Mouse (Mus musculus): ENCODE data around the gene Rsrc1. TPM values are rescaled to one million over a fixed set of nuclear protein-coding genes. Genes with fewer than 3 reads are reported as not detected.

Gene Rsrc1
- polyA plus RNA-seq, 1 experiment from 2014 or later, result 47.8 TPM

GRCm38 (mm10) chr3:67366087-67366892 lies 385.1 kb downstream of the Rsrc1 start:
- Histone ChIP-seq H3K4me2 (replicated peaks; ENCODE audit: low read depth, low read length) (no peak overlapping the region), H3K36me3 (ENCODE audit: control insufficient read depth, insufficient read depth, low read length) (no peaks in the 10 kb centered on the region), H3K4me3 (ENCODE audit: low read depth, low read length) (no peak overlapping the region), H3K4me1 (replicated peaks; ENCODE audit: control insufficient read depth, insufficient read depth, low read length) (no peaks in the 10 kb centered on the region), H3K9me3 (ENCODE audit: control insufficient read depth, low read length) (no peaks in the 10 kb centered on the region), H3K9ac (ENCODE audit: low read depth, low read length) (no peak overlapping the region), H3K27ac (ENCODE audit: low read depth, low read length) (no peak overlapping the region), H3K27me3 (ENCODE audit: control insufficient read depth, insufficient read depth, low read length) (no peaks in the 10 kb centered on the region)
- 0 out of 2 replicates have a peak, but pooled peaks have one; percentile 27 for ATAC-seq (ENCODE audit: low FRiP score)
- DNase-seq (ENCODE audit: low spot score), result no peak
- 76% methylated on average over 4 of the region's 4 CpGs for WGBS

- H3K4me1 ChIP-seq (replicated peaks; ENCODE audit: control insufficient read depth, insufficient read depth, low read length), result no peaks in the 10 kb centered on the region
- H3K36me3 ChIP-seq (ENCODE audit: control insufficient read depth, insufficient read depth, low read length), result no peaks in the 10 kb centered on the region
- DNase-seq (ENCODE audit: low spot score) (no peak), ATAC-seq (ENCODE audit: low FRiP score) (no peak)
- 90% methylated on average over 6 of the region's 6 CpGs for WGBS
- H3K27me3 ChIP-seq (ENCODE audit: control insufficient read depth, insufficient read depth, low read length), result no peaks in the 10 kb centered on the region
- no peaks in the 10 kb centered on the region for H3K9me3 ChIP-seq (ENCODE audit: control insufficient read depth, low read length)
- no peak overlapping the region for H3K9ac ChIP-seq (ENCODE audit: low read depth, low read length)
- H3K4me3 ChIP-seq (ENCODE audit: low read depth, low read length), result no peak overlapping the region
- H3K27ac ChIP-seq (ENCODE audit: low read depth, low read length), result no peak overlapping the region
- no peak overlapping the region for H3K4me2 ChIP-seq (replicated peaks; ENCODE audit: low read depth, low read length)
Measured at GRCm38 (mm10) chr3:67367481-67367880, 386.3 kb downstream of the Rsrc1 start.

GRCm38 (mm10) chr3:67369407-67370079 lies 388.4 kb downstream of the Rsrc1 start:
- ATAC-seq (ENCODE audit: low FRiP score), result no peak

GRCm38 (mm10) chr3:67372194-67372593 lies 391.0 kb downstream of the Rsrc1 start:
- no peaks in the 10 kb centered on the region for H3K4me1 ChIP-seq (replicated peaks; ENCODE audit: control insufficient read depth, insufficient read depth, low read length)
- no peak overlapping the region for H3K27ac ChIP-seq (ENCODE audit: low read depth, low read length)
- DNase-seq (ENCODE audit: low spot score), result no peak
- H3K4me2 ChIP-seq (replicated peaks; ENCODE audit: low read depth, low read length), result no peak overlapping the region
- H3K4me3 ChIP-seq (ENCODE audit: low read depth, low read length), result no peak overlapping the region
- H3K9me3 ChIP-seq (ENCODE audit: control insufficient read depth, low read length), result no peaks in the 10 kb centered on the region
- WGBS, result 80% methylated on average over 4 of the region's 4 CpGs
- no peaks in the 10 kb centered on the region; the same call in 1 of the 2 replicates for H3K27me3 ChIP-seq (ENCODE audit: control insufficient read depth, insufficient read depth, low read length)
- H3K36me3 ChIP-seq (ENCODE audit: control insufficient read depth, insufficient read depth, low read length), result no peaks in the 10 kb centered on the region
- no peak for ATAC-seq (ENCODE audit: low FRiP score)
- H3K9ac ChIP-seq (ENCODE audit: low read depth, low read length), result no peak overlapping the region

More at GRCm38 (mm10) chr3:67369407-67370079, 388.4 kb downstream of the Rsrc1 start:
- Histone ChIP-seq H3K9me3 (ENCODE audit: control insufficient read depth, low read length) (no peaks in the 10 kb centered on the region), H3K27me3 (ENCODE audit: control insufficient read depth, insufficient read depth, low read length) (no peaks in the 10 kb centered on the region; the same call in 1 of the 2 replicates), H3K36me3 (ENCODE audit: control insufficient read depth, insufficient read depth, low read length) (no peaks in the 10 kb centered on the region), H3K4me3 (ENCODE audit: low read depth, low read length) (no peak overlapping the region), H3K4me1 (replicated peaks; ENCODE audit: control insufficient read depth, insufficient read depth, low read length) (no peaks in the 10 kb centered on the region), H3K27ac (ENCODE audit: low read depth, low read length) (no peak overlapping the region), H3K9ac (ENCODE audit: low read depth, low read length) (no peak overlapping the region), H3K4me2 (replicated peaks; ENCODE audit: low read depth, low read length) (no peak overlapping the region)
- 80% methylated on average over 5 of the region's 5 CpGs for WGBS
- DNase-seq (ENCODE audit: low spot score), result no peak

GRCm38 (mm10) chr3:67372781-67373180 lies 391.6 kb downstream of the Rsrc1 start:
- Histone ChIP-seq H3K4me2 (replicated peaks; ENCODE audit: low read depth, low read length) (no peak overlapping the region), H3K4me1 (replicated peaks; ENCODE audit: control insufficient read depth, insufficient read depth, low read length) (no peaks in the 10 kb centered on the region), H3K9me3 (ENCODE audit: control insufficient read depth, low read length) (no peaks in the 10 kb centered on the region), H3K9ac (ENCODE audit: low read depth, low read length) (no peak overlapping the region), H3K27me3 (ENCODE audit: control insufficient read depth, insufficient read depth, low read length) (no peaks in the 10 kb centered on the region; the same call in 1 of the 2 replicates), H3K4me3 (ENCODE audit: low read depth, low read length) (no peak overlapping the region), H3K27ac (ENCODE audit: low read depth, low read length) (no peak overlapping the region), H3K36me3 (ENCODE audit: control insufficient read depth, insufficient read depth, low read length) (no peaks in the 10 kb centered on the region)
- ATAC-seq (ENCODE audit: low FRiP score) (no peak), DNase-seq (ENCODE audit: low spot score) (no peak)
- 64% methylated on average over 5 of the region's 5 CpGs for WGBS

- Histone ChIP-seq H3K4me2 (replicated peaks; ENCODE audit: low read depth, low read length) (peak within 1 kb of the TSS; percentile 62), H3K27me3 (ENCODE audit: control insufficient read depth, insufficient read depth, low read length) (no peaks in the 10 kb centered on the region; the same call in 1 of the 2 replicates), H3K4me3 (ENCODE audit: low read depth, low read length) (peak within 1 kb of the TSS; percentile 39), H3K36me3 (ENCODE audit: control insufficient read depth, insufficient read depth, low read length) (no peaks in the 10 kb centered on the region), H3K9me3 (ENCODE audit: control insufficient read depth, low read length) (no peaks in the 10 kb centered on the region), H3K9ac (ENCODE audit: low read depth, low read length) (peak within 1 kb of the TSS; percentile 40), H3K4me1 (replicated peaks; ENCODE audit: control insufficient read depth, insufficient read depth, low read length) (no peaks in the 10 kb centered on the region), H3K27ac (ENCODE audit: low read depth, low read length) (no peak within 1 kb of the TSS)
- ATAC-seq (ENCODE audit: low FRiP score) (peak; percentile 98), DNase-seq (ENCODE audit: low spot score) (peak; percentile 94)
- under 1% methylated on average over 28 of the region's 35 CpGs for WGBS
Measured at GRCm38 (mm10) chr3:67373872-67374271, 392.7 kb downstream of the Rsrc1 start, which contains the start of gene Mlf1. TSS of gene Mlf1 (plus strand) at chr3:67374097.

GRCm38 (mm10) chr3:67374360-67374778 lies 393.2 kb downstream of the Rsrc1 start:
- Histone ChIP-seq H3K4me1 (replicated peaks; ENCODE audit: control insufficient read depth, insufficient read depth, low read length) (no peaks in the 10 kb centered on the region), H3K9me3 (ENCODE audit: control insufficient read depth, low read length) (no peaks in the 10 kb centered on the region), H3K4me3 (ENCODE audit: low read depth, low read length) (peak overlapping the region; percentile 39), H3K4me2 (replicated peaks; ENCODE audit: low read depth, low read length) (peak overlapping the region; percentile 62), H3K27ac (ENCODE audit: low read depth, low read length) (no peak overlapping the region), H3K9ac (ENCODE audit: low read depth, low read length) (peak overlapping the region; percentile 40), H3K27me3 (ENCODE audit: control insufficient read depth, insufficient read depth, low read length) (no peaks in the 10 kb centered on the region; the same call in 1 of the 2 replicates), H3K36me3 (ENCODE audit: control insufficient read depth, insufficient read depth, low read length) (no peaks in the 10 kb centered on the region)
- ATAC-seq (ENCODE audit: low FRiP score) (peak; percentile 69), DNase-seq (ENCODE audit: low spot score) (no peak)
- WGBS, result 37% methylated on average over 7 of the region's 7 CpGs

GRCm38 (mm10) chr3:67375063-67375462 lies 393.9 kb downstream of the Rsrc1 start, which contains the start of gene Gm17402:
TSS of gene Gm17402 (minus strand) at chr3:67375163.
- WGBS, result 57% methylated on average over 3 of the region's 3 CpGs

More at GRCm38 (mm10) chr3:67375063-67375462, 393.9 kb downstream of the Rsrc1 start, which contains the start of gene Gm17402:
- H3K9ac ChIP-seq (ENCODE audit: low read depth, low read length), result peak within 1 kb of the TSS; percentile 40
- H3K9me3 ChIP-seq (ENCODE audit: control insufficient read depth, low read length), result no peaks in the 10 kb centered on the region
- no peaks in the 10 kb centered on the region for H3K4me1 ChIP-seq (replicated peaks; ENCODE audit: control insufficient read depth, insufficient read depth, low read length)
- H3K4me2 ChIP-seq (replicated peaks; ENCODE audit: low read depth, low read length), result peak within 1 kb of the TSS; percentile 62
- no peaks in the 10 kb centered on the region for H3K36me3 ChIP-seq (ENCODE audit: control insufficient read depth, insufficient read depth, low read length)
- DNase-seq (ENCODE audit: low spot score) (no peak), ATAC-seq (ENCODE audit: low FRiP score) (no peak)
- H3K4me3 ChIP-seq (ENCODE audit: low read depth, low read length), result peak within 1 kb of the TSS; percentile 39
- no peak within 1 kb of the TSS for H3K27ac ChIP-seq (ENCODE audit: low read depth, low read length)
- H3K27me3 ChIP-seq (ENCODE audit: control insufficient read depth, insufficient read depth, low read length), result no peaks in the 10 kb centered on the region; the same call in 1 of the 2 replicates
